7 mouse cellular contexts compared by ENCODE assay signal in genomic region chr2:164006932-164007331, GRCm38 (mm10). TPM values are rescaled to one million over a fixed set of nuclear protein-coding genes. Genes with fewer than 3 reads are reported as not detected.
A peak's percentile ranks its signal among the peaks of the same experiment; 100 is the strongest.
DNase-seq lines count a peak whose midpoint lies in the region; ATAC-seq and TF ChIP-seq lines count a peak whose summit lies in the region.

No protein-coding gene starts in this region.

- peaks cover 7% of the 10 kb centered on the region for H3K36me3 ChIP-seq in heart, postnatal 0 days (replicated peaks; ENCODE audit: control insufficient read depth, insufficient read depth, low read length)
- peaks cover 18% of the 10 kb centered on the region for H3K36me3 ChIP-seq in liver, embryonic 15.5 days (replicated peaks)
- H3K36me3 ChIP-seq in midbrain, embryonic 10.5 days, result peaks cover 19% of the 10 kb centered on the region

- H3K4me3 ChIP-seq in heart, postnatal 0 days (ENCODE audit: low read depth, low read length), result no peak overlapping the region
- H3K4me3 ChIP-seq in liver, embryonic 15.5 days (replicated peaks), result no peak overlapping the region
- H3K4me3 ChIP-seq in midbrain, embryonic 10.5 days, result no peak overlapping the region

- H3K9me3 ChIP-seq in heart, postnatal 0 days (replicated peaks; ENCODE audit: control insufficient read depth, low read length), result no peaks in the 10 kb centered on the region
- no peaks in the 10 kb centered on the region for H3K9me3 ChIP-seq in liver, embryonic 15.5 days (replicated peaks)
- H3K9me3 ChIP-seq in midbrain, embryonic 10.5 days (replicated peaks), result no peaks in the 10 kb centered on the region

- H3K9ac ChIP-seq in heart, postnatal 0 days (replicated peaks; ENCODE audit: low read depth, low read length), result no peak overlapping the region
- H3K9ac ChIP-seq in liver, embryonic 15.5 days, result no peak overlapping the region

- WGBS in heart, postnatal 0 days, result 57% methylated on average over 10 of the region's 10 CpGs
- 34% methylated on average over 10 of the region's 10 CpGs for WGBS in liver, embryonic 15.5 days (ENCODE audit: insufficient replicate concordance)
- 81% methylated on average over 10 of the region's 10 CpGs for WGBS in midbrain, embryonic 10.5 days

- no peak for TF ChIP-seq EP300 in heart, postnatal 0 days (IDR thresholded peaks at IDR 0.05; ENCODE audit: low read depth)

- TF ChIP-seq CTCF in heart, postnatal 0 days (IDR thresholded peaks at IDR 0.05; ENCODE audit: low read depth), result no peak

- ATAC-seq in CD4-positive, CD25-positive, alpha-beta regulatory T cell, adult 4 months, result peak; percentile 80
- no peak for ATAC-seq in heart, postnatal 0 days (ENCODE audit: insufficient read depth, low read depth)
- no peak for ATAC-seq in liver, embryonic 15.5 days (ENCODE audit: insufficient read depth)

- no peaks in the 10 kb centered on the region for H3K27me3 ChIP-seq in heart, postnatal 0 days (ENCODE audit: control insufficient read depth, insufficient read depth, low read length)
- no peaks in the 10 kb centered on the region for H3K27me3 ChIP-seq in liver, embryonic 15.5 days
- no peaks in the 10 kb centered on the region for H3K27me3 ChIP-seq in midbrain, embryonic 10.5 days (ENCODE audit: low read depth, poor library complexity, severe bottlenecking)

- peak; percentile 23 for DNase-seq in 3134 (ENCODE audit: extremely low read depth, insufficient read length, low spot score)
- peak; percentile 13 for DNase-seq in heart, postnatal 0 days (ENCODE audit: low spot score)
- peak; percentile 57 for DNase-seq in thymus, postnatal 0 days (ENCODE audit: low spot score)
- DNase-seq in gastrocnemius, adult 8-10 months (ENCODE audit: low spot score in 2 of 2), result no peak
- no peak for DNase-seq in midbrain, embryonic 10.5 days (ENCODE audit: low spot score)

- H3K4me1 ChIP-seq in heart, postnatal 0 days (ENCODE audit: control insufficient read depth, insufficient read depth), result peaks cover 27% of the 10 kb centered on the region
- peaks cover 78% of the 10 kb centered on the region for H3K4me1 ChIP-seq in liver, embryonic 15.5 days (replicated peaks)
- peaks cover 22% of the 10 kb centered on the region for H3K4me1 ChIP-seq in midbrain, embryonic 10.5 days

- H3K4me2 ChIP-seq in heart, postnatal 0 days (ENCODE audit: low read depth, low read length), result no peak overlapping the region
- H3K4me2 ChIP-seq in liver, embryonic 15.5 days, result peak overlapping the region; percentile 29; the same call in 1 of the 2 replicates

- H3K27ac ChIP-seq in heart, postnatal 0 days (ENCODE audit: low read depth), result no peak overlapping the region; the same call in 1 of the 2 replicates
- no peak overlapping the region for H3K27ac ChIP-seq in liver, embryonic 15.5 days (replicated peaks)
- no peak overlapping the region for H3K27ac ChIP-seq in midbrain, embryonic 10.5 days (replicated peaks)

RNA-seq across cellular contexts. Expression of gene Ywhab, which starts 12.2 kb away (rescaled TPM):
- 10 to 100 TPM; 66.3 to 88.1 TPM for polyA plus RNA-seq in CD4-positive, CD25-positive, alpha-beta regulatory T cell, adult 4 months (2017; shearing (Covaris generic))
- 31.8 and 35.0 TPM in 2 replicates for total RNA-seq in heart, postnatal 0 days (2014; rRNA removed; ENCODE audit: low replicate concordance)
- polyA plus RNA-seq in heart, postnatal 0 days (2015; fragmentation: Nextera tagmentation; extraction: Ambion mirVana), result 157 and 158 TPM in 2 replicates
- polyA plus RNA-seq in liver, embryonic 15.5 days (2015; fragmentation: Nextera tagmentation; extraction: Ambion mirVana), result 91.7 and 96.3 TPM in 2 replicates
- 265 and 278 TPM in 2 replicates for polyA plus RNA-seq in thymus, postnatal 0 days (2015; fragmentation: Nextera tagmentation; extraction: Ambion mirVana)
- total RNA-seq in gastrocnemius, adult 8-10 months (2022), result 10 to 100 TPM; 39.0 to 41.5 (median 39.9) TPM
- polyA plus RNA-seq in midbrain, embryonic 10.5 days (2016; fragmentation: Nextera tagmentation; extraction: Ambion mirVana), result 322 and 331 TPM in 2 replicates

RNA-seq across cellular contexts. Expression of gene Pabpc1l, which starts 18.3 kb away (rescaled TPM):
- polyA plus RNA-seq in CD4-positive, CD25-positive, alpha-beta regulatory T cell, adult 4 months (2017; shearing (Covaris generic)), result 1 to 10 TPM in 1 of 2 experiments, not detected in 1; 4.4 TPM
- not detected in 2 replicates for total RNA-seq in heart, postnatal 0 days (2014; rRNA removed; ENCODE audit: low replicate concordance)
- polyA plus RNA-seq in heart, postnatal 0 days (2015; fragmentation: Nextera tagmentation; extraction: Ambion mirVana), result 0.56 and 1.0 TPM in 2 replicates
- 0.32 and 0.54 TPM in 2 replicates for polyA plus RNA-seq in liver, embryonic 15.5 days (2015; fragmentation: Nextera tagmentation; extraction: Ambion mirVana)
- 1.8 and 2.0 TPM in 2 replicates for polyA plus RNA-seq in thymus, postnatal 0 days (2015; fragmentation: Nextera tagmentation; extraction: Ambion mirVana)
- total RNA-seq in gastrocnemius, adult 8-10 months (2022), result under 1 TPM in 1 of 4 experiments, not detected in 3; 0.31 TPM
- 0.87 and 1.4 TPM in 2 replicates for polyA plus RNA-seq in midbrain, embryonic 10.5 days (2016; fragmentation: Nextera tagmentation; extraction: Ambion mirVana)

Comparison
In these comparisons a context has a peak if more than half of its experiments do, and no peak if none do; other contexts are left out.
1. DNase-seq: peak in 3134 (single experiment), heart, postnatal 0 days (single experiment) and thymus, postnatal 0 days (single experiment); none in gastrocnemius, adult 8-10 months (0 of 2) and midbrain, embryonic 10.5 days (single experiment).